Mouse (Mus musculus) left cerebral cortex, postnatal 10 days (tissue): ENCODE data around the gene Dis3l2. TPM values are rescaled to one million over a fixed set of nuclear protein-coding genes. Genes with fewer than 3 reads are reported as not detected.
A peak's percentile ranks its signal among the peaks of the same experiment; 100 is the strongest.

Experiments used
- DNase-seq, 2 experiments: peaks; one replicate each; pipeline ENCODE4 v3.0.0; 2021 to 2022; ENCODE audit warnings: low spot score in 2 of 2, mixed read lengths in 1 of 2; ENCODE audit errors: extremely low spot score in 1 of 2
- intact Hi-C: fragments of 180-260 bp; cut with DNase I; formaldehyde crosslinking; loops from one replicate; pipeline ENCODE4 v1.15.1; 2025
- total RNA-seq, 2 experiments: library from RNA; stranded (reverse); gene quantifications; 2 replicates each; pipeline ENCODE4 v1.2.3; 2021

Gene Dis3l2
- total RNA-seq, 2 experiments from 2014 or later: 29.7 to 30.2 TPM

- intact Hi-C loops: no loop called here
Observed at GRCm38 (mm10) chr1:86994023-86994422, 290.4 kb downstream of the Dis3l2 start.

GRCm38 (mm10) chr1:86998051-86998450 lies 294.4 kb downstream of the Dis3l2 start:
- DNase-seq: no peak
- intact Hi-C loops: no loop called here

More at GRCm38 (mm10) chr1:86994023-86994422, 290.4 kb downstream of the Dis3l2 start:
- DNase-seq: no peak

- intact Hi-C loops: no loop called here
- no peak for DNase-seq
Observed at GRCm38 (mm10) chr1:87001365-87001764, 297.8 kb downstream of the Dis3l2 start.

GRCm38 (mm10) chr1:87002545-87003168 lies 299.0 kb downstream of the Dis3l2 start:
- intact Hi-C loops: no loop called here
- no peak for DNase-seq

GRCm38 (mm10) chr1:87003169-87003552 lies 299.6 kb downstream of the Dis3l2 start:
- no peak for DNase-seq
- intact Hi-C loops: no loop called here

- no peak for DNase-seq
- intact Hi-C loops: no loop called here
Observed at GRCm38 (mm10) chr1:87006425-87006824, 302.8 kb downstream of the Dis3l2 start.

GRCm38 (mm10) chr1:87008211-87008610 lies 304.6 kb downstream of the Dis3l2 start:
- intact Hi-C loops: no loop called here
- no peak for DNase-seq

- intact Hi-C loops: no loop called here
- no peak for DNase-seq
Observed at GRCm38 (mm10) chr1:87009156-87009555, 305.5 kb downstream of the Dis3l2 start.

- DNase-seq: peak; percentile 27 to 47
- intact Hi-C loops: no loop called here
Observed at GRCm38 (mm10) chr1:87010629-87011330, 307.2 kb downstream of the Dis3l2 start.

- DNase-seq: no peak
Observed at GRCm38 (mm10) chr1:87011718-87012117, 308.1 kb downstream of the Dis3l2 start.

GRCm38 (mm10) chr1:87012606-87013005 lies 309.0 kb downstream of the Dis3l2 start:
- intact Hi-C loops: no loop called here
- no peak for DNase-seq

More at GRCm38 (mm10) chr1:87011718-87012117, 308.1 kb downstream of the Dis3l2 start:
- intact Hi-C loops: no loop called here

- intact Hi-C loops: no loop called here
- DNase-seq: no peak
Observed at GRCm38 (mm10) chr1:87020714-87021113, 317.1 kb downstream of the Dis3l2 start.

- intact Hi-C loops: no loop called here
- DNase-seq: no peak
Observed at GRCm38 (mm10) chr1:87021584-87021983, 318.0 kb downstream of the Dis3l2 start.

- intact Hi-C loops: no loop called here
- DNase-seq: no peak
Observed at GRCm38 (mm10) chr1:87023291-87024170, 319.9 kb downstream of the Dis3l2 start.

GRCm38 (mm10) chr1:87025021-87025420 lies 321.4 kb downstream of the Dis3l2 start:
- intact Hi-C loops: no loop called here
- no peak for DNase-seq

GRCm38 (mm10) chr1:87028786-87029185 lies 325.2 kb downstream of the Dis3l2 start:
- DNase-seq: no peak
- intact Hi-C loops: no loop called here

GRCm38 (mm10) chr1:87030652-87031051 lies 327.0 kb downstream of the Dis3l2 start:
- no peak for DNase-seq

GRCm38 (mm10) chr1:87032466-87032865 lies 328.9 kb downstream of the Dis3l2 start:
- no peak for DNase-seq
- intact Hi-C loops: no loop called here

More at GRCm38 (mm10) chr1:87030652-87031051, 327.0 kb downstream of the Dis3l2 start:
- intact Hi-C loops: no loop called here

GRCm38 (mm10) chr1:87035532-87036161 lies 332.0 kb downstream of the Dis3l2 start:
- DNase-seq: no peak
- intact Hi-C loops: no loop called here
